Mouse (Mus musculus): ENCODE results near the gene Anxa5. TPM values are rescaled to one million over a fixed set of nuclear protein-coding genes. Genes with fewer than 3 reads are reported as not detected.

The Anxa5 gene
- polyA plus RNA-seq (2012; ENCODE audit: insufficient read depth, insufficient read length, low replicate concordance, missing spikeins) = not detected in 2 replicates

DNA sequence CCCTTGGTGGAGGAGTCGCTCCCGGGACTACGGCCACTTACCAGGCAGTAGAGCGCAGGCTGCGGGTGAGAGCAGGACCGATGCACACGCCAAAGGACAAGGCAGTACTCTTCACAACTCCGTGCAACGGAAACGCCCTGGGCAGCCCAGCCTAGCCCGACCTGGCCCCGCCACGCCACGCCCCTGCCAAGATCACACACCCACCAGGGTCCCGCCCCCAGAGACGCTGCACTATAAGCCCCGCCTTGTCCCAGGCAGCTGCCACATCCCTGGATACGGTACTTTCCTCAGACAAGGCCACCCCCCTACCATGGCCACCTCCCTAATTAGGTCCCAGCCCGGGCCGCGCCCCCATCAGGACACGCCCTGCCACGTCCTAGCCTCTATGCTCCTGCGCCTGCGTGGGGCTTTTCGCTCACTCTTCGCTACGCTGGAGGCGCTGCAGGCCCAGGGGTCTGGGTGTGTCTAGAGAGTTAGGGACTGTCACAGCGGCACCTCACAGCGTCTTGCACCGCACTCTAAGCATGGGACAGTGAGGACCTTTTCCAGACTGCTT, at the start of gene Anxa5, which contains the start of gene 1810062G17Rik:
Gene Anxa5 (minus strand): TSS at position 363 of the 556 bp plus-strand sequence.
Gene 1810062G17Rik (plus strand): TSS at position 406 of the 556 bp plus-strand sequence.
- under 1% methylated on average over 32 of the region's 32 CpGs for WGBS
- Histone ChIP-seq H3K27ac (ENCODE audit: insufficient read depth, low read depth, low read length) (peak within 1 kb of the TSS; percentile 27; the same call in 1 of the 2 replicates), H3K4me3 (ENCODE audit: insufficient read depth, low read depth, low read length) (peak within 1 kb of the TSS; percentile 54), H3K4me1 (ENCODE audit: control insufficient read depth, insufficient read depth, low read length) (peaks cover 9% of the 10 kb centered on the region; the same call in 1 of the 2 replicates)
- TF ChIP-seq CTCF (IDR thresholded peaks at IDR 0.05; ENCODE audit: insufficient read depth, low read depth, low read length) = no peak
- 0 out of 2 replicates have a peak, but pooled peaks have one; percentile 33 for TF ChIP-seq POLR2A (IDR thresholded peaks at IDR 0.05; ENCODE audit: insufficient read depth, low read depth, low read length)

- WGBS = 74% methylated on average over 3 of the region's 3 CpGs
- TF ChIP-seq CTCF (IDR thresholded peaks at IDR 0.05; ENCODE audit: insufficient read depth, low read depth, low read length) = no peak
- TF ChIP-seq POLR2A (IDR thresholded peaks at IDR 0.05; ENCODE audit: insufficient read depth, low read depth, low read length) = no peak
- H3K27ac ChIP-seq (ENCODE audit: insufficient read depth, low read depth, low read length) = no peak overlapping the region
- peaks cover 6% of the 10 kb centered on the region for H3K4me1 ChIP-seq (ENCODE audit: control insufficient read depth, insufficient read depth, low read length)
- H3K4me3 ChIP-seq (ENCODE audit: insufficient read depth, low read depth, low read length) = no peak overlapping the region
Observed at GRCm38 (mm10) chr3:36524466-36524865, 48.8 kb upstream of the Anxa5 start.

- Histone ChIP-seq H3K4me3 (ENCODE audit: insufficient read depth, low read depth, low read length) (no peak overlapping the region), H3K4me1 (ENCODE audit: control insufficient read depth, insufficient read depth, low read length) (peaks cover 8% of the 10 kb centered on the region), H3K27ac (ENCODE audit: insufficient read depth, low read depth, low read length) (no peak overlapping the region)
- WGBS = 35% methylated on average over 4 of the region's 4 CpGs
- TF ChIP-seq CTCF (IDR thresholded peaks at IDR 0.05; ENCODE audit: insufficient read depth, low read depth, low read length) (no peak), POLR2A (IDR thresholded peaks at IDR 0.05; ENCODE audit: insufficient read depth, low read depth, low read length) (no peak)
Observed at GRCm38 (mm10) chr3:36522137-36522536, 46.4 kb upstream of the Anxa5 start.

GRCm38 (mm10) chr3:36521073-36522060, 45.7 kb upstream of the Anxa5 start, which contains the start of gene Gm11549:
Gm11549 (minus strand) TSS chr3:36521813.
- WGBS = 1% methylated on average over 51 of the region's 51 CpGs

DNA sequence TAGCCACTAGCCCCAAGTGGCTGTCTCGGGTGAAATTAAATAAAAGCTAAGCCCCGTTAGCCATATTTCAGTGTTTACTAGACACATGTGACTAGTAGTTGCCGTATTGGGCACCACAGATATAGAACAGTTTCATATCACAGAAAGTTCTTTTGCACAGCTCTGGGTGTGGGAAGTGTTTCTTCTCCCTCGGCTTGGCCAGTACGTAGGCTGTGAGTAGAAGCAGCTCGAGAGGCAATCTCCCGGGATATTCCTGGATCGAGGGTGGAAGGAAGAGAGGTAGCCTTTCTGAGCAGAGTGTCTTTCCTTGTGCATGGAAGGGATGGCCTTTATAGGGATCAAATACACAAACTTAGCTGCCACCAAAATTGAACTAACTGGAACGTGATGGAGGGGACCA, 40.5 kb upstream of the Anxa5 start:
- 89% methylated on average over 9 of the region's 9 CpGs for WGBS
- TF ChIP-seq CTCF (IDR thresholded peaks at IDR 0.05; ENCODE audit: insufficient read depth, low read depth, low read length) (no peak), POLR2A (IDR thresholded peaks at IDR 0.05; ENCODE audit: insufficient read depth, low read depth, low read length) (no peak)
- Histone ChIP-seq H3K27ac (ENCODE audit: insufficient read depth, low read depth, low read length) (no peak overlapping the region), H3K4me1 (ENCODE audit: control insufficient read depth, insufficient read depth, low read length) (peaks cover 6% of the 10 kb centered on the region), H3K4me3 (ENCODE audit: insufficient read depth, low read depth, low read length) (no peak overlapping the region)

More at GRCm38 (mm10) chr3:36521073-36522060, 45.7 kb upstream of the Anxa5 start, which contains the start of gene Gm11549:
- Histone ChIP-seq H3K27ac (ENCODE audit: insufficient read depth, low read depth, low read length) (no peak within 1 kb of the TSS), H3K4me3 (ENCODE audit: insufficient read depth, low read depth, low read length) (peak within 1 kb of the TSS; percentile 45), H3K4me1 (ENCODE audit: control insufficient read depth, insufficient read depth, low read length) (peaks cover 8% of the 10 kb centered on the region)
- TF ChIP-seq CTCF (IDR thresholded peaks at IDR 0.05; ENCODE audit: insufficient read depth, low read depth, low read length) (no peak), POLR2A (IDR thresholded peaks at IDR 0.05; ENCODE audit: insufficient read depth, low read depth, low read length) (no peak)

- Histone ChIP-seq H3K4me3 (ENCODE audit: insufficient read depth, low read depth, low read length) (no peak overlapping the region), H3K27ac (ENCODE audit: insufficient read depth, low read depth, low read length) (no peak overlapping the region), H3K4me1 (ENCODE audit: control insufficient read depth, insufficient read depth, low read length) (no peaks in the 10 kb centered on the region)
- 86% methylated on average over 6 of the region's 6 CpGs for WGBS
- TF ChIP-seq POLR2A (IDR thresholded peaks at IDR 0.05; ENCODE audit: insufficient read depth, low read depth, low read length) (no peak), CTCF (IDR thresholded peaks at IDR 0.05; ENCODE audit: insufficient read depth, low read depth, low read length) (no peak)
Observed at GRCm38 (mm10) chr3:36511491-36511890, 35.8 kb upstream of the Anxa5 start.

DNA sequence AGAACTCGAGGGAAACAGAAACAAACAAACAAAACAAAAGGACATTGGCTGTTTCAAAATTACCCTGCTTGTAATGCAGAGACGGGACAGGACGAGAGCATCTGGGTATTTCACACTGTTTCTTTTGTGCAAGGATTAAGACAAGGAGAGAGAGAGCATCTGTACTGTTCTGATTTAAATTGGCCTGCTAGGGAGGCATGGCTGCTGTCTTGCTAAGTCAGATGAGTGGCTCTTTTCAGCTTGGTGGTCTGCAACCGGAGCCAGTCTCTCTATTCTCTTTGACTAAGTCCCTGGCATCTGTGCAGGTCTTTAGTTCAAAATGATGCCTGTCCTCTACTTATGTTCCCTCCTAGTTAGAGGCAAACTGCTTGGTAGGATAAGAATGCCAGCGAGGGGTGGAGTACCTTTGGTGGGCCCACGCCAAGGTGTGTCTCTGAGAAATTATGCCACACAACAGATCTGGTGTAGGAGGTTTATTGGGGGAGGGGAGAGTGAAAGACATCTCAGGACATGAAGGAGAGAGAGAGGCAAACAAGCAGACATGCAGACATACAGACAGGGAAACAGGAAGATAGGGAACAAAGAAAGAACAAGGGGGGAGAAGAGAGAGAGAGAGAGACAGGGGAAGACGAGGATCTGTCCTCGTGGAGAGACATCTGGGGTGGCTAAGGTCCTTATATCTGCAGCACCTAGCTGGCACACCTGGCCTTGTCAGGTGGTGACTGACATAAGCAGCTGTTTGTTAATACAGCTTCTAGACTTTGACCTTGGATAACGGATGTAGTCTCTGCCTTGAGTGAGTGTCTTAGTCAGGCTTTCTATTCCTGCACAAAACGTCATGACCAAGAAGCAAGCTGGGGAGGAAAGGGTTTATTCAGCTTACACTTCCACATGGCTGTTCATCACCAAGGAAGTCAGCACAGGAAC, 30.4 kb upstream of the Anxa5 start:
- 57% methylated on average over 10 of the region's 10 CpGs for WGBS
- no peak overlapping the region for H3K4me3 ChIP-seq (ENCODE audit: insufficient read depth, low read depth, low read length)
- no peaks in the 10 kb centered on the region for H3K4me1 ChIP-seq (ENCODE audit: control insufficient read depth, insufficient read depth, low read length)
- TF ChIP-seq POLR2A (IDR thresholded peaks at IDR 0.05; ENCODE audit: insufficient read depth, low read depth, low read length) = no peak
- no peak for TF ChIP-seq CTCF (IDR thresholded peaks at IDR 0.05; ENCODE audit: insufficient read depth, low read depth, low read length)
- no peak overlapping the region for H3K27ac ChIP-seq (ENCODE audit: insufficient read depth, low read depth, low read length)

DNA sequence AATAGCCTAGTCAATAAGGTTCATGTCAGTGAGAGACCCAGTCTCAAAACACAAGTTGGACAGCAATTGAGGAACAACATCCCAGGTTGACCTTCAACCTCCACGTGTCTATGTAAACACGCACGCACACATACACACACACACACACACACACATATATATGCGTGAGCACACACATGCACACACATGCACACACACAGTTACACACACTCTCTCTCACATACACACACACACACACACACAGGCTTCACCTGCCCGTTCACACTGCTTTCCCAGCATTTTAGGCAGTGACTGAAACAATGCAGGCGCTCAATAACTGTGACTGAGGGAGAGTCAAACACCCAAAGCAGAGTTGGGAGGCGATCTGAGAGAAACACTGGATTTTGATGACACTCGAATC, 29.6 kb upstream of the Anxa5 start:
- 77% methylated on average over 8 of the region's 8 CpGs for WGBS
- no peak overlapping the region for H3K27ac ChIP-seq (ENCODE audit: insufficient read depth, low read depth, low read length)
- no peaks in the 10 kb centered on the region for H3K4me1 ChIP-seq (ENCODE audit: control insufficient read depth, insufficient read depth, low read length)
- TF ChIP-seq CTCF (IDR thresholded peaks at IDR 0.05; ENCODE audit: insufficient read depth, low read depth, low read length) = no peak
- no peak for TF ChIP-seq POLR2A (IDR thresholded peaks at IDR 0.05; ENCODE audit: insufficient read depth, low read depth, low read length)
- H3K4me3 ChIP-seq (ENCODE audit: insufficient read depth, low read depth, low read length) = no peak overlapping the region

Data from olfactory bulb, adult 2 months (tissue).